Mouse (Mus musculus) CH12.LX (cell line): Measurements from ENCODE around the gene Bpifc. TPM values are rescaled to one million over a fixed set of nuclear protein-coding genes. Genes with fewer than 3 reads are reported as not detected.

Source experiments
- DNase-seq: peaks from one replicate; pipeline ENCODE4 v3.0.0-alpha.2; 2013; ENCODE audit errors: extremely low read depth
- H3K27ac ChIP-seq: 2 replicates; pipeline ENCODE4 v1.5.1; 2012; ENCODE audit warnings: low read depth, mild to moderate bottlenecking, control low read depth, moderate library complexity; ENCODE audit not compliant: insufficient read depth
- H3K27me3 ChIP-seq: replicated peaks from 2 replicates; pipeline ENCODE3; 2012; ENCODE audit warnings: inconsistent platforms
- H3K36me3 ChIP-seq, 2 experiments: replicated peaks in 1 of 2; 2 replicates each; pipeline versions ENCODE3 to v1.6.1; 2012; ENCODE audit warnings: inconsistent platforms in 1 of 2, low read length in 1 of 2, mild to moderate bottlenecking in 1 of 2, mixed read lengths in 1 of 2, moderate library complexity in 1 of 2; ENCODE audit not compliant: control insufficient read depth in 1 of 2, insufficient read depth in 1 of 2
- H3K4me1 ChIP-seq, 2 experiments: 2 replicates each; pipeline ENCODE4 v1.6.1; 2012; ENCODE audit warnings: inconsistent platforms in 1 of 2, moderate library complexity in 1 of 2; ENCODE audit not compliant: insufficient read depth in 2 of 2, control insufficient read depth in 1 of 2
- H3K4me2 ChIP-seq: 2 replicates; pipeline ENCODE4 v1.6.1; 2012; ENCODE audit warnings: low read depth, mild to moderate bottlenecking, control low read depth; ENCODE audit not compliant: poor library complexity, insufficient read depth, severe bottlenecking
- H3K4me3 ChIP-seq, 3 experiments: fragments of 150-350 bp in 1 of 3; sonication (generic) in 1 of 3; replicated peaks in 1 of 3; 2 replicates each; pipeline versions ENCODE3 to v1.5.1; 2011 to 2012; ENCODE audit warnings: low read depth in 2 of 3, low read length in 2 of 3, mild to moderate bottlenecking in 2 of 3, moderate library complexity in 2 of 3, control low read depth in 1 of 3, improper control_type of control experiment in 1 of 3, inconsistent platforms in 1 of 3, mixed read lengths in 1 of 3; ENCODE audit not compliant: poor library complexity in 1 of 3
- H3K79me2 ChIP-seq: replicated peaks from 2 replicates; pipeline ENCODE4 v1.6.1; 2012; ENCODE audit warnings: mild to moderate bottlenecking, moderate library complexity; ENCODE audit not compliant: control insufficient read depth, poor library complexity, insufficient read depth, severe bottlenecking; ENCODE audit errors: extremely low read depth
- H3K9ac ChIP-seq: 2 replicates; pipeline ENCODE4 v1.6.1; 2012; ENCODE audit warnings: low read depth, mild to moderate bottlenecking, control low read depth, moderate library complexity; ENCODE audit not compliant: insufficient read depth
- H3K9me3 ChIP-seq: replicated peaks from 2 replicates; pipeline ENCODE3; 2012; ENCODE audit warnings: low read length, inconsistent platforms, mixed read lengths
- BHLHE40 ChIP-seq: IDR thresholded peaks from 2 replicates; pipeline ENCODE4 v1.6.1; 2011; ENCODE audit warnings: mild to moderate bottlenecking, low read depth, low read length, improper control_type of control experiment
- CHD1 ChIP-seq: IDR thresholded peaks from 2 replicates; pipeline ENCODE4 v1.6.1; 2012; ENCODE audit warnings: low read depth, low read length, improper control_type of control experiment, inconsistent platforms
- CTCF ChIP-seq, 2 experiments: IDR thresholded peaks in 1 of 2; conservative IDR thresholded peaks in 1 of 2; 2 replicates each; pipeline ENCODE4 v1.5.1; 2011 to 2012; ENCODE audit warnings: low read depth in 2 of 2, low read length in 2 of 2, improper control_type of control experiment in 1 of 2, inconsistent platforms in 1 of 2, mild to moderate bottlenecking in 1 of 2, moderate library complexity in 1 of 2
- E2F4 ChIP-seq: IDR thresholded peaks from 2 replicates; pipeline ENCODE4 v1.6.1; 2011; ENCODE audit warnings: low read depth, low read length, improper control_type of control experiment; ENCODE audit not compliant: insufficient replicate concordance
- GABPA ChIP-seq: IDR thresholded peaks from 2 replicates; pipeline ENCODE4 v1.6.1; 2012; ENCODE audit warnings: low read depth, low read length, improper control_type of control experiment, inconsistent platforms; ENCODE audit not compliant: insufficient replicate concordance
- KAT2A ChIP-seq: IDR thresholded peaks from 2 replicates; pipeline ENCODE4 v1.6.1; 2012; ENCODE audit warnings: low read length, improper control_type of control experiment, inconsistent platforms; ENCODE audit not compliant: insufficient replicate concordance
- MAFK ChIP-seq: IDR thresholded peaks from 2 replicates; pipeline ENCODE4 v1.6.1; 2011; ENCODE audit warnings: low read length, improper control_type of control experiment; ENCODE audit not compliant: insufficient replicate concordance
- MAZ ChIP-seq: IDR thresholded peaks from 2 replicates; pipeline ENCODE4 v1.6.1; 2012; ENCODE audit warnings: low read depth, mild to moderate bottlenecking, inconsistent platforms, low read length, improper control_type of control experiment, moderate library complexity
- MEF2A ChIP-seq: IDR thresholded peaks from 2 replicates; pipeline ENCODE4 v1.6.1; 2014; ENCODE audit warnings: low read depth, mild to moderate bottlenecking, inconsistent platforms, low read length, improper control_type of control experiment, borderline replicate concordance
- MXI1 ChIP-seq: IDR thresholded peaks from 2 replicates; pipeline ENCODE4 v1.6.1; 2011; ENCODE audit warnings: mild to moderate bottlenecking, low read depth, low read length, improper control_type of control experiment
- MYC ChIP-seq: IDR thresholded peaks from 2 replicates; pipeline ENCODE4 v1.6.1; 2011; ENCODE audit warnings: low read depth, mild to moderate bottlenecking, improper control_type of control experiment, low read length
- NRF1 ChIP-seq: IDR thresholded peaks from 2 replicates; pipeline ENCODE4 v1.6.1; 2014; ENCODE audit warnings: low read depth, mild to moderate bottlenecking, inconsistent platforms, low read length, improper control_type of control experiment, moderate library complexity
- PAX5 ChIP-seq: IDR thresholded peaks from 2 replicates; pipeline ENCODE4 v1.6.1; 2012; ENCODE audit warnings: low read length, inconsistent platforms, mixed read lengths
- POLR2A ChIP-seq: IDR thresholded peaks from 2 replicates; pipeline ENCODE4 v1.6.1; 2011; ENCODE audit warnings: low read depth, mild to moderate bottlenecking, improper control_type of control experiment, low read length
- RAD21 ChIP-seq: IDR thresholded peaks from 2 replicates; pipeline ENCODE4 v1.6.1; 2011; ENCODE audit warnings: low read depth, mild to moderate bottlenecking, low read length, improper control_type of control experiment, moderate library complexity
- SMC3 ChIP-seq: IDR thresholded peaks from 2 replicates; pipeline ENCODE4 v1.6.1; 2011; ENCODE audit warnings: low read depth, low read length, improper control_type of control experiment
- TCF12 ChIP-seq: IDR thresholded peaks from 2 replicates; pipeline ENCODE4 v1.6.1; 2014; ENCODE audit warnings: low read depth, mild to moderate bottlenecking, inconsistent platforms, low read length, improper control_type of control experiment
- USF2 ChIP-seq: conservative IDR thresholded peaks from 2 replicates; pipeline ENCODE4 v1.6.1; 2011; ENCODE audit warnings: low read depth, low read length, improper control_type of control experiment
- ZC3H11A ChIP-seq: IDR thresholded peaks from 2 replicates; pipeline ENCODE4 v1.6.1; 2012; ENCODE audit warnings: low read depth, mild to moderate bottlenecking, inconsistent platforms, low read length, improper control_type of control experiment
- dilution Hi-C: fragments of 300-500 bp; cut with MboI; formaldehyde crosslinking; loops from 2 replicates; pipeline ENCODE4 v1.14.3; 2020; ENCODE audit warnings: low sequenced_read_pairs; ENCODE audit not compliant: extremely low pct_unique_long_range_greater_than_20kb, extremely low pct_ligation_motif_present
- in situ Hi-C: fragments of 300-500 bp; cut with MboI; formaldehyde crosslinking; loops from 3 replicates; pipeline ENCODE4 v1.14.3; 2019; ENCODE audit warnings: low sequenced_read_pairs, low pct_ligation_motif_present, low pct_unique_long_range_greater_than_20kb, mixed read lengths
- polyA plus RNA-seq: library from polyadenylated mRNA; unstranded; fragments of >175 nt; gene quantifications from 2 replicates; pipeline ENCODE4 v1.2.1, GENCODE M21; 2012; ENCODE audit warnings: low read depth; ENCODE audit not compliant: insufficient read length
- total RNA-seq, 2 experiments: library from RNA; depleted of rRNA; stranded (reverse); fragments of 300-350 nt in 1 of 2; fragments of >200 nt in 1 of 2; gene quantifications; 2 replicates each; pipeline ENCODE4 v1.2.3; 2012 to 2014

The Bpifc gene
- total and polyA plus RNA-seq, 3 experiments: not detected

- in situ Hi-C loops (no loop called here), dilution Hi-C loops (no loop called here)
- no peak overlapping the region for H3K27ac ChIP-seq
- no peak for DNase-seq
- H3K36me3 ChIP-seq: peaks cover 29 to 68% of the 10 kb centered on the region in 2 experiments
- TF ChIP-seq TCF12: no peak
- TF ChIP-seq CTCF (conservative IDR thresholded peaks at IDR 0.05 in 1 of 2, IDR thresholded peaks at IDR 0.05 in 1 of 2; ENCODE audit: low read depth in 2 of 2, low read length in 2 of 2): no peak
- no peak for TF ChIP-seq RAD21
- no peak for TF ChIP-seq MEF2A
- no peak for TF ChIP-seq SMC3
- no peak for TF ChIP-seq CHD1
- no peak for TF ChIP-seq PAX5
- TF ChIP-seq NRF1: no peak
- no peak for TF ChIP-seq KAT2A
- TF ChIP-seq MXI1: no peak
- no peak for TF ChIP-seq MYC
- TF ChIP-seq E2F4: no peak
- no peaks in the 10 kb centered on the region for H3K9me3 ChIP-seq
- no peaks in the 10 kb centered on the region for H3K79me2 ChIP-seq
- no peaks in the 10 kb centered on the region for H3K27me3 ChIP-seq
- H3K4me1 ChIP-seq: no peaks in the 10 kb centered on the region
- H3K4me2 ChIP-seq: no peak overlapping the region
- no peak overlapping the region for H3K9ac ChIP-seq
- no peak overlapping the region for H3K4me3 ChIP-seq
Measured at GRCm38 (mm10) chr10:86043651-86044050, 32.0 kb upstream of the Bpifc start.

GRCm38 (mm10) chr10:86034007-86034728 is 22.5 kb upstream of the Bpifc start:
- H3K9ac ChIP-seq: no peak overlapping the region
- DNase-seq: no peak
- in situ Hi-C loops: no loop called here
- dilution Hi-C loops: no loop called here
- no peaks in the 10 kb centered on the region for H3K79me2 ChIP-seq
- H3K4me1 ChIP-seq: peaks cover 0 to 4% of the 10 kb centered on the region in 2 experiments; a peak in 1 of 4 replicates
- no peaks in the 10 kb centered on the region for H3K27me3 ChIP-seq
- peaks cover 31 to 79% of the 10 kb centered on the region in 2 experiments for H3K36me3 ChIP-seq
- no peak overlapping the region for H3K4me2 ChIP-seq
- H3K27ac ChIP-seq: no peak overlapping the region
- TF ChIP-seq ZC3H11A: no peak
- TF ChIP-seq TCF12: no peak
- no peak for TF ChIP-seq SMC3
- TF ChIP-seq POLR2A: no peak
- TF ChIP-seq MAZ: no peak
- no peak for TF ChIP-seq MAFK
- TF ChIP-seq GABPA: no peak
- no peak for TF ChIP-seq BHLHE40
- no peak for TF ChIP-seq USF2
- H3K9me3 ChIP-seq: no peaks in the 10 kb centered on the region
- H3K4me3 ChIP-seq: no peak overlapping the region
